Mouse (Mus musculus) testis, adult 2 months (tissue): ENCODE results near the gene Mta3. TPM values are rescaled to one million over a fixed set of nuclear protein-coding genes. Genes with fewer than 3 reads are reported as not detected.

Source experiments
- H3K27ac ChIP-seq: fragments of 200-500 bp; 2 replicates; pipeline ENCODE4 v1.5.1; 2012; ENCODE audit warnings: low read depth, low read length; ENCODE audit not compliant: control insufficient read depth, insufficient read depth
- H3K27me3 ChIP-seq: fragments of 200-500 bp; 2 replicates; pipeline ENCODE4 v1.6.1; 2012; ENCODE audit warnings: mild to moderate bottlenecking, low read length, moderate library complexity; ENCODE audit not compliant: control insufficient read depth, insufficient read depth
- H3K36me3 ChIP-seq: fragments of 200-500 bp; 2 replicates; pipeline ENCODE4 v1.6.1; 2012; ENCODE audit warnings: mild to moderate bottlenecking, low read length; ENCODE audit not compliant: control insufficient read depth, insufficient read depth
- H3K4me1 ChIP-seq: fragments of 200-500 bp; 2 replicates; pipeline ENCODE4 v1.6.1; 2012; ENCODE audit warnings: low read length; ENCODE audit not compliant: control insufficient read depth, insufficient read depth
- H3K4me3 ChIP-seq: fragments of 200-500 bp; 2 replicates; pipeline ENCODE4 v1.5.1; 2012; ENCODE audit warnings: low read depth, mild to moderate bottlenecking, low read length, moderate library complexity, mixed read lengths; ENCODE audit not compliant: control insufficient read depth
- CTCF ChIP-seq: fragments of 200-500 bp; IDR thresholded peaks from 2 replicates; pipeline ENCODE4 v1.5.1; 2012; ENCODE audit warnings: low read depth, mild to moderate bottlenecking, inconsistent platforms, low read length, moderate library complexity; ENCODE audit not compliant: control insufficient read depth, insufficient read depth, insufficient replicate concordance
- POLR2A ChIP-seq: fragments of 200-500 bp; IDR thresholded peaks from 2 replicates; pipeline ENCODE4 v1.6.1; 2012; ENCODE audit warnings: low read depth, mild to moderate bottlenecking, inconsistent platforms, low read length, moderate library complexity; ENCODE audit not compliant: control insufficient read depth
- polyA plus RNA-seq: library from polyadenylated mRNA; depleted of rRNA; stranded (reverse); fragments of >200 nt; gene quantifications from 2 replicates; pipeline ENCODE4 v1.2.3, GENCODE M21; 2012

Mta3 gene
- polyA plus RNA-seq, 1 experiment = 36.3 TPM

DNA sequence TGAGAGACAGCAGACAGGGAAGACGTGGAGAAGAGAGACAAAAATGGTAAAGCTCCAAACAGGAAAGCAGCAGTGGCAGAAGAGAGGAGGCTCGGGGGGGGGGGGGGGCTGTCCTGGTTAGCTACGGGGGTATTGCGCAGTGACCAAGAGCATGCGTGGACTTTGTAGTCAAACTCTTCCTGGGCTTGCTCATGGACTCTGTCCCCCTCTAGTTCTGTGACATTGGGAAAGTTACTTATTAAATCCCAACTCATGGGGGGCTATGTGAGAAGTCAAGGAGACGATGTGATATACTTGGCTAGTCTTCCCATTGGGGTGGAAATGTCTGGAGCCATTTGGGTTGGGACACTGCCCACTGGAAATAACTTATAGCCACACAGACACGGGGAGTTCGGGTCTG, 139.6 kb downstream of the Mta3 start:
- Histone ChIP-seq H3K4me1 (no peaks in the 10 kb centered on the region; the same call in 1 of the 2 replicates), H3K36me3 (no peaks in the 10 kb centered on the region), H3K4me3 (no peak overlapping the region), H3K27me3 (no peaks in the 10 kb centered on the region), H3K27ac (no peak overlapping the region)
- TF ChIP-seq POLR2A (no peak), CTCF (no peak)

GRCm38 (mm10) chr17:83846301-83847021, 140.5 kb downstream of the Mta3 start:
- H3K27ac ChIP-seq = no peak overlapping the region
- TF ChIP-seq POLR2A (no peak), CTCF (no peak)
- no peak overlapping the region for H3K4me3 ChIP-seq
- no peaks in the 10 kb centered on the region for H3K27me3 ChIP-seq
- H3K36me3 ChIP-seq = no peaks in the 10 kb centered on the region
- H3K4me1 ChIP-seq = no peaks in the 10 kb centered on the region; the same call in 1 of the 2 replicates

GRCm38 (mm10) chr17:83847100-83847499, 141.1 kb downstream of the Mta3 start:
- no peak overlapping the region for H3K27ac ChIP-seq
- no peak overlapping the region for H3K4me3 ChIP-seq
- TF ChIP-seq POLR2A (no peak), CTCF (no peak)
- no peaks in the 10 kb centered on the region; the same call in 1 of the 2 replicates for H3K4me1 ChIP-seq
- no peaks in the 10 kb centered on the region for H3K36me3 ChIP-seq
- H3K27me3 ChIP-seq = no peaks in the 10 kb centered on the region

- no peaks in the 10 kb centered on the region for H3K36me3 ChIP-seq
- no peaks in the 10 kb centered on the region; the same call in 1 of the 2 replicates for H3K4me1 ChIP-seq
- H3K27ac ChIP-seq = no peak within 1 kb of the TSS
- H3K4me3 ChIP-seq = no peak within 1 kb of the TSS
- no peaks in the 10 kb centered on the region for H3K27me3 ChIP-seq
- no peak for TF ChIP-seq POLR2A
- TF ChIP-seq CTCF = no peak
These were observed 141.9 kb downstream of the Mta3 start, which contains the start of gene Haao for GRCm38 (mm10) chr17:83847815-83848214. Gene Haao (minus strand): TSS chr17:83847963.

DNA sequence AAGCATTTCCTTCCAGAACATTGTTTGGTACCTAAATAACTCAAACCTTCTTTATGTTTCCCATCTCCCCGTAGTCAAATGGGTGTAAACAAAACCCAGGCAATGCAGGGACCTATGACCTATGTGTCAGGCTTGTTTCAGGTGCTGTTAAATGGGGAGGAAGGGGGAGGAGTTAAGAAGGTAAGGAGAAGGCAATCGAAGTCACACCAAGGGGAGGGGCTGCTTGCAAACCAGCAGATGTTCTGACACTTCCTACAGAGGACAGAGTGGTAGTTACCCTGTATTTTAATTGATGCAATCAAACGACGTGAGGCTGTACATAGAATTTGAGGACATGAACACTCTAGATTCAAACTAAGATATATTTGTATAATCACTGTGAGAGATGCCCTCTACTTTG, 142.5 kb downstream of the Mta3 start:
- Histone ChIP-seq H3K4me3 (no peak overlapping the region), H3K4me1 (no peaks in the 10 kb centered on the region; the same call in 1 of the 2 replicates), H3K27me3 (no peaks in the 10 kb centered on the region), H3K36me3 (no peaks in the 10 kb centered on the region), H3K27ac (no peak overlapping the region)
- TF ChIP-seq POLR2A (no peak), CTCF (no peak)

DNA sequence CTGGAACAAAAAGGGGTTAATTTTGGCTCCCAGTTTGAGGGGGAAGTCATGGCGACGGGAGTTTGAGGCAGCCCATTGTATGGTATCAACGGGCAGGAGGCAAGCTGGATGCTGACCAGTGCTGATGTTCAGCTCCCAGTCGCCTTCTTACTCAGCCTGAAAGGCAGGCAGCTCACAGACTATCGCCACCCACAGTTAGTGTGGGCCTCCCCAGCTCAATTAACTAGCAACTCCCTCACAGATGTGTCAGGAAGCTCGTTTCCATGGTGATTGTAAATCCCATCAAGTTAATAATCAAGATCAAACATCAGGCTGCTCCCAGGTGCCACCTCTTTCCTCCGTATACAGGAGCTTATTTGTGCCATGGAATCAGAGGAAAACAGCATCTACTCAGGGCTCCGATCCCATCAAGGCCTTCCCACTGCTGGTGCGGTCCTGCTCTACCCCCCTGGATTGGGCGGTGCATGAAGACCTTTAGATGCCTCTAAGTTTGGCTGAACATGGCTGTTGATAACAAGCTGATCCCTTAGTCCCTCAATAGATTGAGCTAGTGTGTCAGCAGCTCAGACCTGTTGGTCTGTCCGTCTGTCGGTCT, 143.2 kb downstream of the Mta3 start:
- Histone ChIP-seq H3K4me1 (peaks cover 2% of the 10 kb centered on the region), H3K4me3 (no peak overlapping the region), H3K27me3 (no peaks in the 10 kb centered on the region), H3K27ac (no peak overlapping the region), H3K36me3 (no peaks in the 10 kb centered on the region)
- TF ChIP-seq POLR2A (no peak), CTCF (no peak)

- no peak for TF ChIP-seq CTCF
- no peak for TF ChIP-seq POLR2A
- Histone ChIP-seq H3K27me3 (no peaks in the 10 kb centered on the region), H3K4me3 (no peak overlapping the region), H3K27ac (no peak overlapping the region), H3K4me1 (peaks cover 6% of the 10 kb centered on the region), H3K36me3 (no peaks in the 10 kb centered on the region)
These were observed 143.8 kb downstream of the Mta3 start for GRCm38 (mm10) chr17:83849717-83850116.
